Mouse (Mus musculus) brain, embryonic 14.5 days (tissue): ENCODE measurements around the gene Ccdc36.

ENCODE experiments used
- CTCF ChIP-seq: fragments of 200-500 bp; IDR thresholded peaks from 2 replicates; pipeline ENCODE4 v1.5.1; 2012; ENCODE audit warnings: inconsistent platforms, mild to moderate bottlenecking, moderate library complexity, borderline replicate concordance; ENCODE audit not compliant: insufficient read depth, insufficient read length; ENCODE audit errors: extremely low read depth
- POLR2A ChIP-seq: fragments of 200-500 bp; IDR thresholded peaks from 2 replicates; pipeline ENCODE4 v1.6.1; 2012; ENCODE audit warnings: mild to moderate bottlenecking, inconsistent platforms, borderline replicate concordance; ENCODE audit not compliant: poor library complexity, insufficient read depth, insufficient read length, severe bottlenecking; ENCODE audit errors: extremely low read depth

DNA sequence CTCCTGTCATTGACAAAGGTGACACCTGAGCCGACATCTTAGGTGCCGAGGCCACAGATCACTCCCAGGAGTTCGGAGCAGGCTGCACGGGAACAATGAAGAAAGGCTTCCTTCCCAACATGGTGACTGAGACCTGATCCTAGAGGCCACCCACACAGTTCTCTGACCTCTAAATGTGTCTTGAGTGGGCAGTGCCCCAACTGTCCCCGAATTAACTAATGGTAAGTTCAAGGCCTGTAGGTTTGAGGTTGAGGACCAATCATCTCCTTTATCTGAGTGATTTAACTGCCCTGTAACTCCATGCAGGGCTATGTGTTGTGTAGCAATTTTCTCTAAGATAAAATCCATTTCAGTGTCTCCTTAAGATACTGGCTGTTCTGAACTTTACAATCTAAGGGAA is 41.1 kb upstream of the Ccdc36 start:
- TF ChIP-seq CTCF, result no peak
- TF ChIP-seq POLR2A, result no peak
